9 mouse cellular contexts compared by ENCODE assay signal in the genomic region with DNA sequence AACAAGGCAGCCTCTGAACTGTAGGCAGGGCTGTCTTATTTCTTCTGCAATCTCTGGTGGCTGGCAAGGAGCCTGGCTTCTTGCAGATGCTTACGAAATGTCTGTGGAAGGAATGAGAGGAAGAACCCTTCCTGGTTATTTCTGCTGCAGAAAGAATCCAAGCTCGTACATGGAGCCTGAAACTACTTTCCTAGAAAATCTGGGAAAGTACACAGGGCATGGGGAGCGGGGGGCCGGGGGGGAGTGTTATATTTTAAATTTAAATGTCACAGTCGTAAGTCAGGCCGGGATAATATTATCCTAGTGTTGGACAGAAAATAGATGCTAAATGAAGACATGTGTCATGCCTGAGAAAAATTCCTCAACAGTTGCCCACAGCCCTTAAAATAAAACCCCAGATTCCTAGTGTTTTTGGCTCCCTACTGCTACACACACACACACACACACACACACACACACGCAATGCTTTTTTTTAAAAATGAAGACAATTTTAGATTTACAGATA. TPM values are rescaled to one million over a fixed set of nuclear protein-coding genes. Genes with fewer than 3 reads are reported as not detected.
DNase-seq lines count a peak whose midpoint lies in the region; ATAC-seq and TF ChIP-seq lines count a peak whose summit lies in the region.
"Had no signal": no experiment of that assay in that cellular context is flagged by ENCODE, and none has a peak within 500 bp of the region (broad histone marks: within the 10 kb centered on the region; RNA-seq: fewer than 3 reads in every experiment).

No protein-coding gene starts in this region.

- H3K4me1 ChIP-seq in embryonic facial prominence, embryonic 12.5 days = no peaks in the 10 kb centered on the region; the same call in 1 of the 2 replicates
- H3K4me1 ChIP-seq in embryonic facial prominence, embryonic 10.5 days = peaks cover under 1% of the 10 kb centered on the region
- H3K4me1 ChIP-seq in lung, embryonic 16.5 days (replicated peaks; ENCODE audit: control insufficient read depth, insufficient read depth, low read length) = no peaks in the 10 kb centered on the region

- intact Hi-C loops in gastrocnemius, adult 2 months (cut with DNase I) = no loop called here

- no peak for ATAC-seq in embryonic facial prominence, embryonic 12.5 days (ENCODE audit: insufficient number of reproducible peaks, insufficient read depth, low FRiP score, low TSS enrichment)
- ATAC-seq in lung, embryonic 16.5 days (ENCODE audit: low read depth) = peak; percentile 49; the same call in 1 of the 2 replicates
- no peak for ATAC-seq in megakaryocyte progenitor cell, adult 5-6 weeks (replicated peaks; ENCODE audit: poor library complexity)

- DNase-seq in embryonic facial prominence, embryonic 10.5 days (ENCODE audit: low spot score) = no peak
- DNase-seq in adipocyte (ENCODE audit: low spot score) = peak; percentile 97
- peak; percentile 75 for DNase-seq in gastrocnemius, adult 2 months
- no peak for DNase-seq in thymus, postnatal 4 days
- no peak for DNase-seq in cerebellum, postnatal 25 days
- DNase-seq: B cell, adult 2 months had no signal

- 0 out of 2 replicates have a peak, but pooled peaks cover 3% of the 10 kb centered on the region for H3K27me3 ChIP-seq in embryonic facial prominence, embryonic 12.5 days
- 0 out of 2 replicates have a peak, but pooled peaks cover 16% of the 10 kb centered on the region for H3K27me3 ChIP-seq in embryonic facial prominence, embryonic 10.5 days (replicated peaks; ENCODE audit: low read depth, poor library complexity, severe bottlenecking)
- no peaks in the 10 kb centered on the region for H3K27me3 ChIP-seq in lung, embryonic 16.5 days (ENCODE audit: control insufficient read depth, insufficient read depth, low read depth, low read length)

- 51% methylated on average over 7 of the region's 7 CpGs for WGBS in embryonic facial prominence, embryonic 12.5 days
- 88% methylated on average over 7 of the region's 7 CpGs for WGBS in embryonic facial prominence, embryonic 10.5 days
- WGBS in lung, embryonic 16.5 days = 70% methylated on average over 7 of the region's 7 CpGs

- no peak overlapping the region for H3K9ac ChIP-seq in embryonic facial prominence, embryonic 12.5 days
- H3K9ac ChIP-seq in lung, embryonic 16.5 days (ENCODE audit: low read length) = no peak overlapping the region

- no peaks in the 10 kb centered on the region for H3K36me3 ChIP-seq in embryonic facial prominence, embryonic 12.5 days
- no peaks in the 10 kb centered on the region for H3K36me3 ChIP-seq in embryonic facial prominence, embryonic 10.5 days (replicated peaks)
- H3K36me3 ChIP-seq in lung, embryonic 16.5 days (ENCODE audit: control insufficient read depth, insufficient read depth, low read length) = no peaks in the 10 kb centered on the region

- H3K9me3 ChIP-seq in embryonic facial prominence, embryonic 12.5 days = no peaks in the 10 kb centered on the region
- no peaks in the 10 kb centered on the region for H3K9me3 ChIP-seq in embryonic facial prominence, embryonic 10.5 days
- no peaks in the 10 kb centered on the region for H3K9me3 ChIP-seq in lung, embryonic 16.5 days (ENCODE audit: control insufficient read depth, low read length)

- no peak for TF ChIP-seq CTCF in gastrocnemius, adult 2 months (IDR thresholded peaks at IDR 0.05)

- 0 out of 2 replicates have a peak overlapping the region, but pooled peaks have one; percentile 6 for H3K27ac ChIP-seq in embryonic facial prominence, embryonic 12.5 days
- H3K27ac ChIP-seq in embryonic facial prominence, embryonic 10.5 days (replicated peaks) = no peak overlapping the region
- no peak overlapping the region; the same call in 1 of the 2 replicates for H3K27ac ChIP-seq in gastrocnemius, adult 2 months
- no peak overlapping the region for H3K27ac ChIP-seq in lung, embryonic 16.5 days (ENCODE audit: low read length)

- no peak overlapping the region for H3K4me3 ChIP-seq in embryonic facial prominence, embryonic 12.5 days
- no peak overlapping the region for H3K4me3 ChIP-seq in embryonic facial prominence, embryonic 10.5 days
- H3K4me3 ChIP-seq in gastrocnemius, adult 2 months = no peak overlapping the region
- H3K4me3 ChIP-seq in lung, embryonic 16.5 days (ENCODE audit: low read length) = no peak overlapping the region

- no peak overlapping the region for H3K4me2 ChIP-seq in embryonic facial prominence, embryonic 12.5 days (replicated peaks)
- H3K4me2 ChIP-seq in lung, embryonic 16.5 days (ENCODE audit: low read depth, low read length) = no peak overlapping the region

RNA-seq across cellular contexts. Expression of gene Vgll4, which starts 7.2 kb away (rescaled TPM):
- polyA plus RNA-seq in embryonic facial prominence, embryonic 12.5 days (2016; fragmentation: Nextera tagmentation; extraction: Ambion mirVana) = 135 and 136 TPM in 2 replicates
- 98.8 and 111 TPM in 2 replicates for polyA plus RNA-seq in embryonic facial prominence, embryonic 10.5 days (2016; fragmentation: Nextera tagmentation; extraction: Ambion mirVana)
- total RNA-seq in gastrocnemius, adult 2 months (2021) = 10 to 100 TPM; 16.7 to 25.6 TPM
- polyA plus RNA-seq in lung, embryonic 16.5 days (2015; fragmentation: Nextera tagmentation; extraction: Ambion mirVana) = 152 and 155 TPM in 2 replicates
- total RNA-seq in megakaryocyte progenitor cell, adult 5-6 weeks (2015) = 11.8 and 14.0 TPM in 2 replicates
- 23.1 and 28.5 TPM in 2 replicates for total RNA-seq in megakaryocyte progenitor cell, adult 5-6 weeks (2017)

Comparison
In these comparisons a context has a peak if more than half of its experiments do, and no peak if none do; other contexts are left out.
1. DNase-seq: peak in adipocyte (single experiment) and gastrocnemius, adult 2 months (single experiment); none in embryonic facial prominence, embryonic 10.5 days (single experiment), thymus, postnatal 4 days (single experiment) and cerebellum, postnatal 25 days (0 of 2).